Mouse (Mus musculus) liver, adult 2 months (tissue): ENCODE measurements around the gene Radil.

ENCODE experiments used
- CTCF ChIP-seq: fragments of 200-500 bp; IDR thresholded peaks from 2 replicates; pipeline ENCODE4 v1.5.1; 2011; ENCODE audit warnings: low read depth, low read length, control low read depth
- POLR2A ChIP-seq: fragments of 200-500 bp; IDR thresholded peaks from 2 replicates; pipeline ENCODE4 v1.6.1; 2011; ENCODE audit warnings: low read length, control low read depth; ENCODE audit not compliant: insufficient read depth; ENCODE audit errors: extremely low read depth

GRCm38 (mm10) chr5:142595698-142596097 is 44.8 kb upstream of the Radil start:
- TF ChIP-seq CTCF = no peak
- no peak for TF ChIP-seq POLR2A
